Mouse (Mus musculus) naive thymus-derived CD4-positive, alpha-beta T cell, adult 2 months (primary cell): ENCODE results near the gene Ano1.

Experiments
- DNase-seq: peaks from one replicate; pipeline ENCODE4 v3.0.0-alpha.2; 2011; ENCODE audit warnings: low read depth

Gene Ano1

GRCm38 (mm10) chr7:144696764-144697704, 54.7 kb downstream of the Ano1 start:
- peak; percentile 23 for DNase-seq

- DNase-seq = no peak
Observed at GRCm38 (mm10) chr7:144689855-144690254, 61.9 kb downstream of the Ano1 start.

- DNase-seq = no peak
Observed at GRCm38 (mm10) chr7:144689136-144689535, 62.6 kb downstream of the Ano1 start.

GRCm38 (mm10) chr7:144687663-144688381, 64.0 kb downstream of the Ano1 start:
- no peak for DNase-seq

GRCm38 (mm10) chr7:144684947-144685346, 66.8 kb downstream of the Ano1 start:
- no peak for DNase-seq

GRCm38 (mm10) chr7:144684467-144684866, 67.3 kb downstream of the Ano1 start:
- DNase-seq = no peak

GRCm38 (mm10) chr7:144680096-144680495, 71.7 kb downstream of the Ano1 start:
- DNase-seq = no peak

- no peak for DNase-seq
Observed at GRCm38 (mm10) chr7:144678241-144679030, 73.3 kb downstream of the Ano1 start.

- no peak for DNase-seq
Observed at GRCm38 (mm10) chr7:144677341-144678086, 74.3 kb downstream of the Ano1 start.

- no peak for DNase-seq
Observed at GRCm38 (mm10) chr7:144675632-144676031, 76.1 kb downstream of the Ano1 start.

GRCm38 (mm10) chr7:144669895-144670294, 81.9 kb downstream of the Ano1 start:
- no peak for DNase-seq

GRCm38 (mm10) chr7:144668603-144669278, 83.0 kb downstream of the Ano1 start:
- DNase-seq = no peak

GRCm38 (mm10) chr7:144667091-144667490, 84.7 kb downstream of the Ano1 start:
- DNase-seq = no peak

GRCm38 (mm10) chr7:144665585-144665984, 86.2 kb downstream of the Ano1 start:
- DNase-seq = no peak

GRCm38 (mm10) chr7:144663566-144663965, 88.2 kb downstream of the Ano1 start:
- no peak for DNase-seq

GRCm38 (mm10) chr7:144656261-144656967, 95.4 kb downstream of the Ano1 start:
- no peak for DNase-seq

- DNase-seq = no peak
Observed at GRCm38 (mm10) chr7:144653681-144654425, 97.9 kb downstream of the Ano1 start.

GRCm38 (mm10) chr7:144647547-144647946, 104.2 kb downstream of the Ano1 start:
- no peak for DNase-seq

GRCm38 (mm10) chr7:144640817-144641216, 111.0 kb downstream of the Ano1 start:
- DNase-seq = no peak

GRCm38 (mm10) chr7:144636000-144636399, 115.8 kb downstream of the Ano1 start:
- no peak for DNase-seq
